Mouse (Mus musculus): ENCODE measurements at regions not wholly inside any gene's neighbourhood (a gene's known extent, or its start where the extent isn't known, plus 50 kb on each side); places are given as distances from the start of the nearest gene placed in this dataset.

- Histone ChIP-seq H3K79me2 (replicated peaks; ENCODE audit: control insufficient read depth, insufficient read depth, low read length) (no peaks in the 10 kb centered on the region), H3K4me3 (no peak overlapping the region), H3K4me1 (ENCODE audit: control insufficient read depth, insufficient read depth, low read length) (no peaks in the 10 kb centered on the region; the same call in 1 of the 2 replicates), H3K36me3 (ENCODE audit: control insufficient read depth, insufficient read depth, low read length) (no peaks in the 10 kb centered on the region), H3K27ac (no peak overlapping the region), H3K27me3 (ENCODE audit: control insufficient read depth, insufficient read depth, low read length) (no peaks in the 10 kb centered on the region), H3K9ac (ENCODE audit: low read depth, low read length) (no peak overlapping the region)
- 91% methylated on average over 5 of the region's 5 CpGs for WGBS
- DNase-seq, result no peak
- intact Hi-C loops (cut with DNase I), result no loop called here
- no peak for TF ChIP-seq EP300 (IDR thresholded peaks at IDR 0.05; ENCODE audit: insufficient read depth, low read depth, low read length)
- TF ChIP-seq POLR2A (IDR thresholded peaks at IDR 0.05; ENCODE audit: insufficient read depth, low read depth, low read length), result no peak
- TF ChIP-seq CTCF (IDR thresholded peaks at IDR 0.05), result no peak
Measured at GRCm38 (mm10) chr10:27987026-27987425, 87.6 kb upstream of the Ptprk start.

DNA sequence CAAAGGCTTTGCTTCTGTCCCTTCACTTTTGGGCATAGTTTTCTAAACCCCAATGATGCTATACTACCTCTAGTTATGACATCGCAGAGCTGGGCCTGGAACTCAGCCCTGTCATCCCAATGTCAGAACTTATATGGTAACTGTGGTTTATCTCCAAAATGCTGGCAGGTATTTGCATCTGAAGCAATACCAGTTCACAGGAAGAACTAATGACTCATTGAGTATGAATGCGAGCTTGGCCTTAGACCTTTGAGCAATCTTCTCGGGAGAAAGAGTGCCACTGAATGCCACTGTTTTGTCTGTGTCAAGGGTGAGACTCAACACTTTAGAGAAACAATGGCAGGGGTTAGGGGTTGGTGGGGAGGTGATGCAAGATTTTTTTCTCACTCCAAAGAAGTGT lies 86.6 kb upstream of the Ptprk start:
- Histone ChIP-seq H3K79me2 (replicated peaks; ENCODE audit: control insufficient read depth, insufficient read depth, low read length) (no peaks in the 10 kb centered on the region), H3K36me3 (ENCODE audit: control insufficient read depth, insufficient read depth, low read length) (no peaks in the 10 kb centered on the region), H3K27ac (no peak overlapping the region), H3K9ac (ENCODE audit: low read depth, low read length) (no peak overlapping the region), H3K4me1 (ENCODE audit: control insufficient read depth, insufficient read depth, low read length) (no peaks in the 10 kb centered on the region; the same call in 1 of the 2 replicates), H3K4me3 (no peak overlapping the region), H3K27me3 (ENCODE audit: control insufficient read depth, insufficient read depth, low read length) (no peaks in the 10 kb centered on the region)
- no peak for TF ChIP-seq POLR2A (IDR thresholded peaks at IDR 0.05; ENCODE audit: insufficient read depth, low read depth, low read length)
- no peak for TF ChIP-seq CTCF (IDR thresholded peaks at IDR 0.05)
- no peak for TF ChIP-seq EP300 (IDR thresholded peaks at IDR 0.05; ENCODE audit: insufficient read depth, low read depth, low read length)
- intact Hi-C loops (cut with DNase I), result no loop called here
- WGBS, result 38% methylated on average over 3 of the region's 3 CpGs
- DNase-seq, result peak in 1 of 2 experiments; percentile 27

DNA sequence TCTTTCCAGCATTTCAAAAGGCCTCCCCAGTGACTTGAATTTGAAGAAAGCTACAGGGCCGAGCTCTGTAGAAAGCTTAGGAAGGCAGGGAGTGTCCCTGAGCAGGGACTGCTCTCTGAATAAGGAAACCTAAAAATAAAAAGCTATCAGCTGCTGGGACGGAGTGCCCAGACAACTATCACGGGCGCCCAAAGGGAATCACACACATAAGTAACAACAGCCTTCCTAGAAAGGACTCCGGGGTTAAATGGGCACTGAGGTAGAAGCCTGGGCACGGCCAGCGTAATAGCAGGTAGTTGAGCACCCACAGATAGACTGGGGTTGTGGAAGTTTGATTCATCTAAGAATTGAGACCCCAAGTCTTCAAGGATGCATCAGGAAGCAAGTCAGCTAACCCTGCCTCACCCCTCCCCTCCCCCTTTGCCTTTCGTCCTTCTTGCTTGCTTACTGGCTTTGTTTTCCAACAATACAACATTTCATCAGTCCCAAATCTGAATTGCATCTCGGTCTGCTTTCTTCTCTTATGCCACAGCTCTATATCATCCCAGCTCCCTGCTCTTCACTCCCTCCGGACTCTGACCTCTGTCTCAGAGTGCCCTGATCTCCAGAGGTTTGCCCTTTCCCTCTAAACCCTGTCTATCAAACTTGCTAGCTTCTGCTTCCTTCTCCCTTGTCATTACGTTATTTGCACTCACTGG lies 84.1 kb upstream of the Ptprk start:
- DNase-seq, result peak in 1 of 2 experiments; percentile 30
- TF ChIP-seq CTCF (IDR thresholded peaks at IDR 0.05) (no peak), POLR2A (IDR thresholded peaks at IDR 0.05; ENCODE audit: insufficient read depth, low read depth, low read length) (no peak), EP300 (IDR thresholded peaks at IDR 0.05; ENCODE audit: insufficient read depth, low read depth, low read length) (no peak)
- no peak overlapping the region for H3K27ac ChIP-seq
- H3K4me1 ChIP-seq (ENCODE audit: control insufficient read depth, insufficient read depth, low read length), result no peaks in the 10 kb centered on the region; the same call in 1 of the 2 replicates
- 56% methylated on average over 11 of the region's 11 CpGs for WGBS
- intact Hi-C loops (cut with DNase I), result loop anchor here (5.0 kb wide), 1 partner anchor 73 kb away; no protein-coding TSS in a partner anchor
- no peak overlapping the region for H3K9ac ChIP-seq (ENCODE audit: low read depth, low read length)
- no peak overlapping the region for H3K4me3 ChIP-seq
- H3K36me3 ChIP-seq (ENCODE audit: control insufficient read depth, insufficient read depth, low read length), result no peaks in the 10 kb centered on the region
- H3K79me2 ChIP-seq (replicated peaks; ENCODE audit: control insufficient read depth, insufficient read depth, low read length), result no peaks in the 10 kb centered on the region
- no peaks in the 10 kb centered on the region for H3K27me3 ChIP-seq (ENCODE audit: control insufficient read depth, insufficient read depth, low read length)

DNA sequence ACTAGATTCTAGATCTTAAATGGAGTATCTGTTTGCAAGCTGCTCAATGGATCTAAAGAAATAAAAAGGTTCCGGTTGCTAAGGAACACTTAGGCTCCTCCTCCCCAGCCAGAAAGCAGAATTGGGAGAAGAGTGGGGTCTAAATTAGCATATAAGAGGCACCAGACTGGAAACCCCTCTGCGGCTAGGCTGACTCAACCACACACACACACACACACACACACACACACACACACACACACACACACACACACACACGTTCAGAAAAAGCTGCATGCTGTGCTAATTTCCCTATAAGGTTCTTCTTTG lies 83.6 kb upstream of the Ptprk start:
- intact Hi-C loops (cut with DNase I), result loop anchor here (5.0 kb wide), 1 partner anchor 74 kb away; no protein-coding TSS in a partner anchor
- no peak overlapping the region for H3K9ac ChIP-seq (ENCODE audit: low read depth, low read length)
- WGBS, result 71% methylated on average over 3 of the region's 3 CpGs
- TF ChIP-seq POLR2A (IDR thresholded peaks at IDR 0.05; ENCODE audit: insufficient read depth, low read depth, low read length), result no peak
- TF ChIP-seq EP300 (IDR thresholded peaks at IDR 0.05; ENCODE audit: insufficient read depth, low read depth, low read length), result no peak
- TF ChIP-seq CTCF (IDR thresholded peaks at IDR 0.05), result no peak
- DNase-seq, result no peak
- H3K36me3 ChIP-seq (ENCODE audit: control insufficient read depth, insufficient read depth, low read length), result no peaks in the 10 kb centered on the region
- H3K79me2 ChIP-seq (replicated peaks; ENCODE audit: control insufficient read depth, insufficient read depth, low read length), result no peaks in the 10 kb centered on the region
- no peaks in the 10 kb centered on the region; the same call in 1 of the 2 replicates for H3K4me1 ChIP-seq (ENCODE audit: control insufficient read depth, insufficient read depth, low read length)
- H3K27ac ChIP-seq, result no peak overlapping the region
- H3K27me3 ChIP-seq (ENCODE audit: control insufficient read depth, insufficient read depth, low read length), result no peaks in the 10 kb centered on the region
- H3K4me3 ChIP-seq, result no peak overlapping the region

GRCm38 (mm10) chr10:27994376-27995034 lies 80.1 kb upstream of the Ptprk start:
- TF ChIP-seq EP300 (IDR thresholded peaks at IDR 0.05; ENCODE audit: insufficient read depth, low read depth, low read length) (no peak), CTCF (IDR thresholded peaks at IDR 0.05) (no peak), POLR2A (IDR thresholded peaks at IDR 0.05; ENCODE audit: insufficient read depth, low read depth, low read length) (no peak)
- Histone ChIP-seq H3K27me3 (ENCODE audit: control insufficient read depth, insufficient read depth, low read length) (no peaks in the 10 kb centered on the region), H3K79me2 (replicated peaks; ENCODE audit: control insufficient read depth, insufficient read depth, low read length) (no peaks in the 10 kb centered on the region), H3K36me3 (ENCODE audit: control insufficient read depth, insufficient read depth, low read length) (no peaks in the 10 kb centered on the region), H3K4me3 (no peak overlapping the region), H3K9ac (ENCODE audit: low read depth, low read length) (no peak overlapping the region), H3K27ac (no peak overlapping the region), H3K4me1 (ENCODE audit: control insufficient read depth, insufficient read depth, low read length) (no peaks in the 10 kb centered on the region)
- DNase-seq, result no peak
- intact Hi-C loops (cut with DNase I), result loop anchor here (5.0 kb wide), 1 partner anchor 77 kb away; no protein-coding TSS in a partner anchor
- 76% methylated on average over 2 of the region's 2 CpGs for WGBS

DNA sequence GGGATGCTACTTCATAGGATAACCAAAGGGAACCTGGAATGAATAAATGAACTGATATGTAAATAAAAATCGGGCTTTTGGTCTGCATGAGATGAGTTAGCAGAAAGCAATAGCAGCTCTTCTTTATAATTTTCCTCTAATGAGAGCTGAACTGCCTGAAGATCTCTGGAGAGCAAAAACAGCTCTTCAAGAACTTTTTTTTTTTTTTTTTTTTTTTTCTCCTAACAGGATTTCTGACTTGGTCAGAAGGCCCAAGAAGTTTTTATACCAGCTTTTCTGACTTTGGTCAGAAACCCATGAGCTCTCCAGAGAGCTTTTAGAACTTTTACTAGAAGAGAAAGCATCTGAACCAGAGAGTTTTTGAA lies 79.6 kb upstream of the Ptprk start:
- H3K27ac ChIP-seq, result no peak overlapping the region
- H3K27me3 ChIP-seq (ENCODE audit: control insufficient read depth, insufficient read depth, low read length), result no peaks in the 10 kb centered on the region
- no peaks in the 10 kb centered on the region for H3K36me3 ChIP-seq (ENCODE audit: control insufficient read depth, insufficient read depth, low read length)
- no peaks in the 10 kb centered on the region for H3K79me2 ChIP-seq (replicated peaks; ENCODE audit: control insufficient read depth, insufficient read depth, low read length)
- no peak for DNase-seq
- H3K9ac ChIP-seq (ENCODE audit: low read depth, low read length), result no peak overlapping the region
- H3K4me3 ChIP-seq, result no peak overlapping the region
- WGBS, result 84% methylated on average over 1 of the region's 1 CpGs
- no peaks in the 10 kb centered on the region for H3K4me1 ChIP-seq (ENCODE audit: control insufficient read depth, insufficient read depth, low read length)
- intact Hi-C loops (cut with DNase I), result no loop called here
- TF ChIP-seq POLR2A (IDR thresholded peaks at IDR 0.05; ENCODE audit: insufficient read depth, low read depth, low read length) (no peak), EP300 (IDR thresholded peaks at IDR 0.05; ENCODE audit: insufficient read depth, low read depth, low read length) (no peak), CTCF (IDR thresholded peaks at IDR 0.05) (no peak)
